Mouse (Mus musculus) midbrain, postnatal 0 days (tissue): Measurements from ENCODE around the gene Rora. TPM values are rescaled to one million over a fixed set of nuclear protein-coding genes. Genes with fewer than 3 reads are reported as not detected.
A peak's percentile ranks its signal among the peaks of the same experiment; 100 is the strongest.

ENCODE experiments used
- ATAC-seq: fragments of 200-750 bp; cut with Nextera tagmentation; 2 replicates; pipeline ENCODE4 v1.8.0; 2017; ENCODE audit warnings: moderate number of reproducible peaks, mild to moderate bottlenecking, moderate TSS enrichment, moderate library complexity; ENCODE audit not compliant: low FRiP score
- DNase-seq: peaks from one replicate; pipeline ENCODE4 v3.0.0-alpha.2; 2015; ENCODE audit warnings: low spot score
- H3K27ac ChIP-seq: fragments of 300-500 bp; sonication (generic); 2 replicates; pipeline ENCODE4 v1.5.1; 2014; ENCODE audit warnings: low read depth, mild to moderate bottlenecking, low read length, mixed read lengths
- H3K27me3 ChIP-seq: fragments of 300-500 bp; sonication (generic); 2 replicates; pipeline ENCODE4 v1.6.1; 2014; ENCODE audit warnings: low read length, control low read depth, mixed read lengths; ENCODE audit not compliant: insufficient read depth
- H3K36me3 ChIP-seq: fragments of 300-500 bp; sonication (generic); 2 replicates; pipeline ENCODE4 v1.6.1; 2014; ENCODE audit warnings: low read length, control low read depth, mixed read lengths; ENCODE audit not compliant: insufficient read depth
- H3K4me1 ChIP-seq: fragments of 300-500 bp; sonication (generic); 2 replicates; pipeline ENCODE4 v1.6.1; 2014; ENCODE audit warnings: mild to moderate bottlenecking, control low read depth, antibody characterized with exemption, low read length, mixed read lengths; ENCODE audit not compliant: insufficient read depth
- H3K4me2 ChIP-seq: fragments of 300-500 bp; sonication (generic); 2 replicates; pipeline ENCODE4 v1.6.1; 2014; ENCODE audit warnings: low read depth, mild to moderate bottlenecking, low read length, mixed read lengths; ENCODE audit not compliant: poor library complexity, severe bottlenecking
- H3K4me3 ChIP-seq: fragments of 300-500 bp; sonication (generic); 2 replicates; pipeline ENCODE4 v1.5.1; 2014; ENCODE audit warnings: low read depth, mild to moderate bottlenecking, low read length, moderate library complexity
- H3K9ac ChIP-seq: fragments of 300-500 bp; sonication (generic); replicated peaks from 2 replicates; pipeline ENCODE4 v1.6.1; 2014; ENCODE audit warnings: mild to moderate bottlenecking, low read length, moderate library complexity, mixed read lengths; ENCODE audit not compliant: poor library complexity, severe bottlenecking
- H3K9me3 ChIP-seq: fragments of 300-500 bp; sonication (generic); 2 replicates; pipeline ENCODE4 v1.6.1; 2016; ENCODE audit warnings: low read length, control low read depth
- CTCF ChIP-seq: IDR thresholded peaks from 2 replicates; pipeline ENCODE4 v1.5.1; 2016; ENCODE audit warnings: antibody characterized with exemption, mild to moderate bottlenecking
- WGBS: fragments of 180-500 bp; shearing (Covaris S2); extraction: QIAGEN DNeasy Blood & Tissue Kit; methylation state at CpG from one replicate; pipeline ENCODE4 v1.1.7; 2014; 5-methylcytosine and 5-hydroxymethylcytosine counted together
- polyA plus RNA-seq: library from polyadenylated mRNA; unstranded; fragments of >200 nt; fragmentation: Nextera tagmentation; extraction: Ambion mirVana; gene quantifications from 2 replicates; pipeline ENCODE4 v1.2.1, GENCODE M21; 2015
- total RNA-seq: library from RNA; depleted of rRNA; stranded (reverse); fragments of >200 nt; gene quantifications from 2 replicates; pipeline ENCODE4 v1.2.3, GENCODE M21; 2014

The Rora gene
- total and polyA plus RNA-seq, 2 experiments from 2014 or later, result 28.2 to 49.6 TPM

DNA sequence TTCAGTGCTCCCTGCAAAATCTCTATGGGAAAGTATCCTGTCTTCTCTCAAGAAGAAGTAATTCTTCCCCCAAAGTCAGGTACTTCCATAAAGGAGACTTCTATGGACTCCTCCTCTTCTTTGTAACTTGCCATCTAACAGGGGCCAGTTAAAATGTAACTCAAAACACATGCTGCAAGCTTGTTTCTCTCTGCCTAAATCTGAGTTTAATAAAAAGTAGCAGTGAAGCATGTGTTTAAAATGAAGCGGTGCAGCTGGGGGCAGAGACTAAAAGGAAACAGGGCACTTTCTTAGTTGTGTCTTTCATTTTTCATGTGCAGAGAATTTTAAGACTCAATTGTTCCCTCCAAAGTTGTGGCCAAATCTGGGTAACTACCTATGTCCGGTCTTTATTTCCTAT, 221.0 kb downstream of the Rora start:
- no peaks in the 10 kb centered on the region for H3K4me1 ChIP-seq
- no peaks in the 10 kb centered on the region for H3K9me3 ChIP-seq
- ATAC-seq (no peak), DNase-seq (no peak)
- no peaks in the 10 kb centered on the region for H3K27me3 ChIP-seq
- no peak overlapping the region for H3K4me3 ChIP-seq
- no peak for TF ChIP-seq CTCF
- WGBS, result 95% methylated on average over 2 of the region's 2 CpGs
- H3K36me3 ChIP-seq, result no peaks in the 10 kb centered on the region
- no peak overlapping the region for H3K27ac ChIP-seq
- H3K9ac ChIP-seq, result no peak overlapping the region
- no peak overlapping the region for H3K4me2 ChIP-seq

DNA sequence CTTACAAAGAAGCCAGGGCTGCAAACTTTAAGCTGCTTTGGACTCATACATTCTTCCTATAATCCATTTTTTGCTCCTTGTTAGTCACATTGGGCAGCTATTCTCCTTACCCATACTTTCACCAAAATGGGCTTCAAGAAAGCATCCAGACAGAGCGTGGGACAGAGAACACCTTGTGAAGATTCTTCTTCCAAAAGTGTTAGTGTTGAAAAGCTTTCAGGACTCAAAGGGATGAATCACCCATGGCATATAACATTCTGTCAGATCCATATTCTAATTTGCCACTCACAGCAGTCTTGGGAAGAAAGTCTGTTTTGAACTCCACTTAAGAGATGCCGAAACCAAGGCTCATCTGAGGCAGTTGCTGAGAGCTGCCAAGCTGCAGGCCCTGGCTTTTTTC, 222.2 kb downstream of the Rora start:
- Histone ChIP-seq H3K27ac (no peak overlapping the region), H3K9ac (no peak overlapping the region), H3K4me1 (0 out of 2 replicates have a peak, but pooled peaks cover 4% of the 10 kb centered on the region), H3K4me2 (no peak overlapping the region), H3K36me3 (no peaks in the 10 kb centered on the region), H3K9me3 (no peaks in the 10 kb centered on the region), H3K4me3 (no peak overlapping the region), H3K27me3 (no peaks in the 10 kb centered on the region)
- 81% methylated on average over 2 of the region's 2 CpGs for WGBS
- DNase-seq (no peak), ATAC-seq (no peak)
- no peak for TF ChIP-seq CTCF

DNA sequence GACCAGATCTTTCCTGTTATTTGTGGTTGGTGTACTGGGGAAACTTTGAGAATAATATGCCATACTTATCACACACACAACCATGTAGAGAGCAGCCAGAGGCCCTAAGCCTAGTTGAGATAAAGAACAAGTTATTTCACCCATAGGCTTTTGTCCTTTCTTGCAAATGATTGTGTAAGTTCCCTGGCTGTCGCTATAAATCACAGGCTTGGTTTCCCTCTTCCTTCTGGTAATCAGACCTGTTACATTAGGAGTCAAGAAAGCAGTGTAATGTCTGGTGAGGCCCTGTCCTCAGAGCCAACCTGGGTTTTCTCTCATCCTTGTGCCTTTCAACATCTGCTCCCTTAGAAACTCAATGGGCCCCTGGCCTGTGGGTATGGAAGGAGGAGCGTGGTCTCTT, 222.7 kb downstream of the Rora start:
- Histone ChIP-seq H3K9ac (no peak overlapping the region), H3K27me3 (no peaks in the 10 kb centered on the region), H3K9me3 (no peaks in the 10 kb centered on the region), H3K36me3 (no peaks in the 10 kb centered on the region), H3K4me3 (no peak overlapping the region), H3K4me2 (no peak overlapping the region), H3K4me1 (peaks cover 6% of the 10 kb centered on the region; the same call in 1 of the 2 replicates), H3K27ac (no peak overlapping the region)
- ATAC-seq, result no peak
- no peak for TF ChIP-seq CTCF
- no peak for DNase-seq
- WGBS, result 85% methylated on average over 2 of the region's 2 CpGs

DNA sequence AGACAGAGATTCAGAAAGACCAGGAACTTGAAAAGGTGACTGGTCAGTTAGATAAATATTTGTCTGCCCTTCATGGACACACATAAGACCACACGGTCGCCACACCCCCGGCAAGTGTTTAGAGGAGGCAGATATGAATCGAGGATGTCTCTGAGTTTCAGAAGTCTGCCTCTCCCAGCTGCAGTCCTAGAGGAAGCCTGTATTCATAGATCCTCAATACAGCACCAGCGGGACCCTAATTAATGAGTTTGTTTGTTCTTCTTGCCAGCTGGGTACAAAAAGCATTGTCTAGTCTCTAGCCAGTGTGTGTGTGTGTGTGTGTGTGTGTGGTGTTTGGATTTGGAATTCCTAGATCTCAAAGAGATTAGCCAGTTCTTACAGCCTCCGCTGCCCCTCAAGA, 228.3 kb downstream of the Rora start:
- no peak for ATAC-seq
- no peak for TF ChIP-seq CTCF
- Histone ChIP-seq H3K9me3 (no peaks in the 10 kb centered on the region), H3K36me3 (no peaks in the 10 kb centered on the region), H3K9ac (no peak overlapping the region), H3K27ac (no peak overlapping the region), H3K4me2 (no peak overlapping the region), H3K4me1 (peaks cover 6% of the 10 kb centered on the region; the same call in 1 of the 2 replicates), H3K27me3 (no peaks in the 10 kb centered on the region), H3K4me3 (no peak overlapping the region)
- peak; percentile 69 for DNase-seq
- WGBS, result 25% methylated on average over 6 of the region's 6 CpGs

DNA sequence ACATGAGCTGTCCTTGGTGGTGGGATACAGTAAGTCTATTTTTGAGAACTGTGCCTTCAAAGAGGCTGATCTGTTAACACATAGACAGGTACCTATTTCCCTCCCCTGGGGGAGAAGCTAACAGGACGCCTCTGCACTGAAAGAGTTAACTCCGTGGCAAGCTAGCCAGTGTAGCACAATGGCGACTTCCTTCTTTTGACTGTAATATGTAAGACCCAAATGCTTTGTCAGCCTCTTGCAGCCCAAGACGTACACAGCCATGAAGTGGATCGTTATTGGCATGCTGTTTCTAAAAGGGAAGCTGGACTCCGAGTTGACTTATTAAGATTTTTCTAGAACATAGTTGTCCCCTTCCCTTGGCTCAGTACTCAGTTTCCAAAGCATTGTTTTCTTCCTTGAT, 229.4 kb downstream of the Rora start:
- no peaks in the 10 kb centered on the region for H3K27me3 ChIP-seq
- no peaks in the 10 kb centered on the region for H3K9me3 ChIP-seq
- H3K4me1 ChIP-seq, result peaks cover 6% of the 10 kb centered on the region; the same call in 1 of the 2 replicates
- H3K27ac ChIP-seq, result no peak overlapping the region
- H3K9ac ChIP-seq, result no peak overlapping the region
- TF ChIP-seq CTCF, result no peak
- H3K36me3 ChIP-seq, result no peaks in the 10 kb centered on the region
- no peak overlapping the region for H3K4me2 ChIP-seq
- no peak for ATAC-seq
- no peak for DNase-seq
- no peak overlapping the region for H3K4me3 ChIP-seq
- WGBS, result 54% methylated on average over 6 of the region's 6 CpGs

DNA sequence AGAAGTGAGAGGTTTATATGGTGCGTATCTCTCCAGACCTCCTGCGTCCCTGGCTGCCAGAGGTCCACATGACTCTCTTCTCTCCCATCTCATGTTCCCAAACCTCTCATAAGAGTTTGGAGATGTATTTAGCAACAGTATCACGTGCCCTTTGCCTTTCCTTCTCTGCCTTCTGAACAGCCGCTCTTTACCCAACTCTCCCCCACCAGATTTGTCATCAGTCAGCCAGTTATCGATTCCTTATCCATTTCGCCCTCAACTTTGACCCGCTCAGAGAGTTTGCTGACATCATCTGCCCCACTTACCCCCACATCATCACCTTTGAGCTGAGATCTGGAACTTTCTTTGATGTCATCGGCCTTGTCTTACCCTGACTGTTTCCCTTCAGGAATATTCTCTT, 230.1 kb downstream of the Rora start:
- Histone ChIP-seq H3K27me3 (no peaks in the 10 kb centered on the region), H3K4me2 (no peak overlapping the region), H3K9me3 (no peaks in the 10 kb centered on the region), H3K4me3 (no peak overlapping the region), H3K9ac (no peak overlapping the region), H3K27ac (no peak overlapping the region), H3K4me1 (peaks cover 6% of the 10 kb centered on the region; the same call in 1 of the 2 replicates), H3K36me3 (no peaks in the 10 kb centered on the region)
- no peak for TF ChIP-seq CTCF
- 95% methylated on average over 8 of the region's 8 CpGs for WGBS
- ATAC-seq (no peak), DNase-seq (no peak)
